Mouse (Mus musculus) thymus, postnatal 10 days (tissue): ENCODE results near the gene Tnfrsf1a.
"Not testable (repeated sequence)": the region's sequence is repeated elsewhere in the genome, so short reads cannot be mapped to it uniquely, and the experiment has no call there.

Experiments used
- DNase-seq, 2 experiments: peaks; one replicate each; pipeline ENCODE4 v3.0.0; 2021; ENCODE audit warnings: low spot score in 2 of 2

Tnfrsf1a gene

GRCm38 (mm10) chr6:125348721-125349574 lies at the start of gene Tnfrsf1a:
TSS of gene Tnfrsf1a (plus strand) at chr6:125349362.
- DNase-seq, result no peak

- DNase-seq, result no peak
These were observed 48.2 kb upstream of the Tnfrsf1a start for GRCm38 (mm10) chr6:125300982-125301381.

GRCm38 (mm10) chr6:125302231-125302982 lies 46.8 kb upstream of the Tnfrsf1a start:
- peak; percentile 20 to 37 for DNase-seq

GRCm38 (mm10) chr6:125303242-125303641 lies 45.9 kb upstream of the Tnfrsf1a start:
- no peak for DNase-seq

GRCm38 (mm10) chr6:125304408-125304807 lies 44.8 kb upstream of the Tnfrsf1a start:
- not testable (repeated sequence) for DNase-seq

- no peak for DNase-seq
These were observed 43.7 kb upstream of the Tnfrsf1a start for GRCm38 (mm10) chr6:125305465-125305864.

GRCm38 (mm10) chr6:125307091-125307490 lies 42.1 kb upstream of the Tnfrsf1a start:
- no peak for DNase-seq

- no peak for DNase-seq
These were observed 40.2 kb upstream of the Tnfrsf1a start for GRCm38 (mm10) chr6:125308921-125309320.

GRCm38 (mm10) chr6:125309406-125309805 lies 39.8 kb upstream of the Tnfrsf1a start:
- DNase-seq, result no peak

GRCm38 (mm10) chr6:125312171-125312570 lies 37.0 kb upstream of the Tnfrsf1a start:
- no peak for DNase-seq

GRCm38 (mm10) chr6:125312581-125313355 lies 36.4 kb upstream of the Tnfrsf1a start:
- DNase-seq, result no peak

- DNase-seq, result no peak
These were observed 35.5 kb upstream of the Tnfrsf1a start, which contains the start of gene Ltbr for GRCm38 (mm10) chr6:125313546-125314230. TSS of gene Ltbr (minus strand) at chr6:125313885.

GRCm38 (mm10) chr6:125314231-125314563 lies 35.0 kb upstream of the Tnfrsf1a start:
- DNase-seq, result no peak

- no peak for DNase-seq
These were observed 34.4 kb upstream of the Tnfrsf1a start for GRCm38 (mm10) chr6:125314746-125315145.

- no peak for DNase-seq
These were observed 32.1 kb upstream of the Tnfrsf1a start for GRCm38 (mm10) chr6:125317077-125317476.

GRCm38 (mm10) chr6:125318981-125319918 lies 29.9 kb upstream of the Tnfrsf1a start:
- DNase-seq, result no peak

GRCm38 (mm10) chr6:125319919-125320296 lies 29.3 kb upstream of the Tnfrsf1a start:
- no peak for DNase-seq

GRCm38 (mm10) chr6:125320323-125320722 lies 28.8 kb upstream of the Tnfrsf1a start, which contains the start of gene Scnn1a:
TSS of gene Scnn1a (plus strand) at chr6:125320659.
- DNase-seq, result no peak

- DNase-seq, result no peak
These were observed 27.9 kb upstream of the Tnfrsf1a start for GRCm38 (mm10) chr6:125321114-125321855.

GRCm38 (mm10) chr6:125322794-125323193 lies 26.4 kb upstream of the Tnfrsf1a start:
- no peak for DNase-seq
